Mouse (Mus musculus): ENCODE measurements around the gene A3galt2.

DNA sequence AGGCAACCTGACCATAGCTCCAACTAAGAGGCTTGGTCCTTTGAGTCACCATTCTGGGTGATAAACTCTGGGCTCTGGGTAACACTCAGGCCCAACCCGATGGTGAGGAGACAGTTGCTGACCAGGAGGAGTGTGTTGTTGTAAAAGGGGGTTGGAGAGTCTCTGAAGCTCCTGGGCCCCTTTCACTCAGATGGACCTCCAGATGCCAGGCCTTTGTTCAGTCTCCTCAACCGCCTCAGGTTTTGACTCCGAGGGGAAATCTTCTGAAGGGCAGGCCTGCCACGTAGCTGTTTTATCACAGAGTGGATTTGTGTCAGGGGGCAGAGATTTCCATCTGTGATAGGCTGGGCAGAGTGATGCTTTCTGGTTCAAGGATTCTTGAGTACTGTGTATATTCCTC is 38.9 kb upstream of the A3galt2 start:
- TF ChIP-seq CTCF (conservative IDR thresholded peaks at IDR 0.05; ENCODE audit: low read length): no peak
- TF ChIP-seq NANOG (IDR thresholded peaks at IDR 0.05; ENCODE audit: borderline replicate concordance, low read length): no peak
